Mouse (Mus musculus): Measurements from ENCODE around the gene Ctnna3. TPM values are rescaled to one million over a fixed set of nuclear protein-coding genes. Genes with fewer than 3 reads are reported as not detected.
"Not testable (repeated sequence)": the region's sequence is repeated elsewhere in the genome, so short reads cannot be mapped to it uniquely, and the experiment has no call there.

The Ctnna3 gene
- polyA plus RNA-seq, 1 experiment from 2014 or later, result 0.55 TPM

DNA sequence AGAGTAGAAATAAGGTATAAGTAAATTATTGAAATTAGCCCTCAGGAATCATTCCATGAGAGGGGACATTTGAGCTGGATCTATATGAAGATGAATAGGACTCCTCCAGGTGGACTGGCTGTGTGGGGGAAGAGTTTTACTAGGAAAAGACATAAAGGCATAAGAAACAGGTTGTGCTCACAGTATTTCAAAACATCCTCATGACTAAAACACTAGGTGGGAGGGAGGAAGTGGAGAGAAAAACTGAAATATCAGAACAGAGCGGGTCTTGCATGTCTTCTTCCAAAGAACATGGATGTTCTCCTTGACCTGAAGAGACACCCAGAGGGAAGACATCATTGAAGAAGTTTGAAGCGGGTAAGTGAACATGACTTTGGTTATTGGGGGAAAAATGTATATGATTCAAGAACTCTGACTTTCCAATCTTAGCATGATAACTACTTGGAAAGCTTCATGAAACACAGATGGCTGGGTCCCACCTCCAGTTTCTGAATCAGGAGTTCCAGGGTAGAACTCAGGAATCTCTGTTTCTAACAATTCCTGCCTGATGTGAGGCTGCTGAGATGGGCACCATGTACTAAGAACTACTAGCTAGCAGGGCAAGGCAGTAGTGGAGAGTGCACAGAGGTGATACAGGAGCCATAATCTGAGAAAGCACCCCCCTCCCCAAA is 881.9 kb downstream of the Ctnna3 start:
- 93% methylated on average over 2 of the region's 2 CpGs for WGBS
- no peak overlapping the region for H3K4me3 ChIP-seq (ENCODE audit: low read length)
- H3K27ac ChIP-seq (ENCODE audit: low read depth, low read length), result no peak overlapping the region
- ATAC-seq (ENCODE audit: low FRiP score, low TSS enrichment), result no peak
- H3K27me3 ChIP-seq (ENCODE audit: control insufficient read depth, insufficient read depth, low read length), result no peaks in the 10 kb centered on the region
- H3K4me1 ChIP-seq (ENCODE audit: control insufficient read depth, insufficient read depth, low read length), result no peaks in the 10 kb centered on the region
- H3K36me3 ChIP-seq (ENCODE audit: control insufficient read depth, insufficient read depth, low read length), result no peaks in the 10 kb centered on the region
- H3K9ac ChIP-seq (ENCODE audit: low read depth, low read length), result no peak overlapping the region
- H3K4me2 ChIP-seq (replicated peaks; ENCODE audit: low read depth, low read length), result no peak overlapping the region
- no peaks in the 10 kb centered on the region for H3K9me3 ChIP-seq (ENCODE audit: control insufficient read depth, low read length)

DNA sequence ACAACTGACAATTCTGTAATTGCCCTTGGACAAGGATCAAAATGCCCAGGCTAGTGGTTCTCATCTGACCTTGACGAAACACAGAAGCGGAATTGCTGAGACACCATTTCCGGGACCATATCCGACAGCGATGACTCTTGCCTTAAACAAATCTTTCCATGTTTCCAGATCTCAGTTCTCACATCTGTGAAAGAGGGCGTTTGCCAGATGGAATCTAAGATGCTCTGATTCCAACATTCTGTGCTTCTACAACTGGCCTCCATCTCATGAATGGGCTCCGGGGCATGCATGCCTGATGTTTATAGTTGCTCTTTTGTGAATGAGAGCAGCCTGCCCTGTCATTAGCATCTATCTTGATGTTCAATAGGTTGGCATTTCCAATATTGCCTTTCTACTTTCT is 890.4 kb downstream of the Ctnna3 start:
- no peak overlapping the region for H3K4me2 ChIP-seq (replicated peaks; ENCODE audit: low read depth, low read length)
- H3K36me3 ChIP-seq (ENCODE audit: control insufficient read depth, insufficient read depth, low read length), result no peaks in the 10 kb centered on the region
- no peak overlapping the region for H3K9ac ChIP-seq (ENCODE audit: low read depth, low read length)
- no peaks in the 10 kb centered on the region for H3K27me3 ChIP-seq (ENCODE audit: control insufficient read depth, insufficient read depth, low read length)
- 92% methylated on average over 7 of the region's 7 CpGs for whole genome bisulfite sequencing
- H3K4me3 ChIP-seq (ENCODE audit: low read length), result no peak overlapping the region
- ATAC-seq (ENCODE audit: low FRiP score, low TSS enrichment), result no peak
- no peak overlapping the region for H3K27ac ChIP-seq (ENCODE audit: low read depth, low read length)
- H3K4me1 ChIP-seq (ENCODE audit: control insufficient read depth, insufficient read depth, low read length), result no peaks in the 10 kb centered on the region
- H3K9me3 ChIP-seq (ENCODE audit: control insufficient read depth, low read length), result no peaks in the 10 kb centered on the region

- H3K36me3 ChIP-seq (ENCODE audit: control insufficient read depth, insufficient read depth, low read length), result no peaks in the 10 kb centered on the region
- no peak overlapping the region for H3K27ac ChIP-seq (ENCODE audit: low read depth, low read length)
- H3K4me2 ChIP-seq (replicated peaks; ENCODE audit: low read depth, low read length), result no peak overlapping the region
- no peaks in the 10 kb centered on the region for H3K27me3 ChIP-seq (ENCODE audit: control insufficient read depth, insufficient read depth, low read length)
- WGBS, result 62% methylated on average over 4 of the region's 4 CpGs
- no peak overlapping the region for H3K9ac ChIP-seq (ENCODE audit: low read depth, low read length)
- H3K4me3 ChIP-seq (ENCODE audit: low read length), result no peak overlapping the region
- no peaks in the 10 kb centered on the region for H3K4me1 ChIP-seq (ENCODE audit: control insufficient read depth, insufficient read depth, low read length)
- ATAC-seq (ENCODE audit: low FRiP score, low TSS enrichment), result peak; percentile 71; the same call in 1 of the 2 replicates
- H3K9me3 ChIP-seq (ENCODE audit: control insufficient read depth, low read length), result no peaks in the 10 kb centered on the region
These were observed 912.9 kb downstream of the Ctnna3 start for GRCm38 (mm10) chr10:64342702-64343379.

DNA sequence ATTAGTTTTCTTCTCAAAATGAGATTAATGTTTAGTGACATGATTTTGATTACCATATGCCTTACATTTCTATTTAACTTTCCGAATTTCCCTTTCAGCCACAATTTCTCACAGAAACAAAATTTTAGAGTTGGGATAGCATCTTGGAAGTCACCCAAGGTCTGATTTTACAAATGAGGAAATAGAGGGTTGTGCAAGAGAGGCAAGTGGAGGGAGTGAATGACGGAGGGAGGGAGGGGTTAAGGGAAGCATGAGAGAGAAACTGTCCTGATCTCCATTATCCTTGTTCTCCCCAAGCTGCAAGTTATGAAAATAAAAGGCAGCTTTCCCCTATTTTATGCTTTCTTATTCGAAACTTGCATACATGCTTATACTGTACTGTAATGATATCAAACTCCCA is 943.4 kb downstream of the Ctnna3 start:
- no peak for ATAC-seq (ENCODE audit: low FRiP score, low TSS enrichment)
- no peak overlapping the region for H3K27ac ChIP-seq (ENCODE audit: low read depth, low read length)
- H3K9ac ChIP-seq (ENCODE audit: low read depth, low read length), result no peak overlapping the region
- no peak overlapping the region for H3K4me2 ChIP-seq (replicated peaks; ENCODE audit: low read depth, low read length)
- H3K36me3 ChIP-seq (ENCODE audit: control insufficient read depth, insufficient read depth, low read length), result no peaks in the 10 kb centered on the region
- H3K4me3 ChIP-seq (ENCODE audit: low read length), result no peak overlapping the region
- H3K4me1 ChIP-seq (ENCODE audit: control insufficient read depth, insufficient read depth, low read length), result no peaks in the 10 kb centered on the region
- no peaks in the 10 kb centered on the region for H3K9me3 ChIP-seq (ENCODE audit: control insufficient read depth, low read length)
- 92% methylated on average over 3 of the region's 3 CpGs for WGBS
- H3K27me3 ChIP-seq (ENCODE audit: control insufficient read depth, insufficient read depth, low read length), result no peaks in the 10 kb centered on the region

- 87% methylated on average over 4 of the region's 4 CpGs for WGBS
- no peak for ATAC-seq (ENCODE audit: low FRiP score, low TSS enrichment)
- no peaks in the 10 kb centered on the region for H3K4me1 ChIP-seq (ENCODE audit: control insufficient read depth, insufficient read depth, low read length)
These were observed 947.9 kb downstream of the Ctnna3 start for GRCm38 (mm10) chr10:64377751-64378150.

DNA sequence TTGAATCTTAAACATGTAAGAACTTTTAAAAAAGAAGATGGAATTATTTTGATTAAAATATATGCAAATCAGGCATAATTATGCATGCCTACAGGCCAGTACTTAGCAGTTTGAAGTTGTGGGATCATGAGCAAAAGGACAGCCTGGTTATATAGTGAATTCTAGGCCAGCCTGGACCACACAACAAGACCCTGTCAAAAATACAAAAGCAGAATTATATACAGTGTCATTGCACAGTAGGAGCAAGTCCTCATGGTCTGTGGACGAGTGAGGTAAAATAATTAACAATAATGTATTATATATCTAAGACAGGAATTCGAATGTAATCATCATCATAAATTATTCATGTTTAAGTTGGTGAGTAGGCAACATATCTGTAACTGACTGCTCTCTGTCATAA is 966.7 kb downstream of the Ctnna3 start:
- WGBS, result 77% methylated on average over 2 of the region's 2 CpGs

More at GRCm38 (mm10) chr10:64377751-64378150, 947.9 kb downstream of the Ctnna3 start:
- no peaks in the 10 kb centered on the region for H3K27me3 ChIP-seq (ENCODE audit: control insufficient read depth, insufficient read depth, low read length)
- no peaks in the 10 kb centered on the region for H3K9me3 ChIP-seq (ENCODE audit: control insufficient read depth, low read length)
- no peak overlapping the region for H3K4me2 ChIP-seq (replicated peaks; ENCODE audit: low read depth, low read length)
- H3K27ac ChIP-seq (ENCODE audit: low read depth, low read length), result no peak overlapping the region
- H3K9ac ChIP-seq (ENCODE audit: low read depth, low read length), result no peak overlapping the region
- H3K4me3 ChIP-seq (ENCODE audit: low read length), result no peak overlapping the region
- no peaks in the 10 kb centered on the region for H3K36me3 ChIP-seq (ENCODE audit: control insufficient read depth, insufficient read depth, low read length)

GRCm38 (mm10) chr10:64418396-64418795 is 988.5 kb downstream of the Ctnna3 start:
- H3K4me3 ChIP-seq (ENCODE audit: low read length); H3K27me3 ChIP-seq (ENCODE audit: control insufficient read depth, insufficient read depth, low read length); H3K27ac ChIP-seq (ENCODE audit: low read depth, low read length); ATAC-seq (ENCODE audit: low FRiP score, low TSS enrichment); H3K4me2 ChIP-seq (replicated peaks; ENCODE audit: low read depth, low read length); H3K36me3 ChIP-seq (ENCODE audit: control insufficient read depth, insufficient read depth, low read length); H3K4me1 ChIP-seq (ENCODE audit: control insufficient read depth, insufficient read depth, low read length); H3K9me3 ChIP-seq (ENCODE audit: control insufficient read depth, low read length); H3K9ac ChIP-seq (ENCODE audit: low read depth, low read length): not testable (repeated sequence)
- WGBS, result 31% methylated on average over 1 of the region's 1 CpGs

More for the DNA sequence above, 966.7 kb downstream of the Ctnna3 start:
- Histone ChIP-seq H3K9me3 (ENCODE audit: control insufficient read depth, low read length) (no peaks in the 10 kb centered on the region), H3K4me3 (ENCODE audit: low read length) (no peak overlapping the region), H3K9ac (ENCODE audit: low read depth, low read length) (no peak overlapping the region), H3K36me3 (ENCODE audit: control insufficient read depth, insufficient read depth, low read length) (no peaks in the 10 kb centered on the region), H3K4me1 (ENCODE audit: control insufficient read depth, insufficient read depth, low read length) (no peaks in the 10 kb centered on the region), H3K27me3 (ENCODE audit: control insufficient read depth, insufficient read depth, low read length) (no peaks in the 10 kb centered on the region), H3K4me2 (replicated peaks; ENCODE audit: low read depth, low read length) (no peak overlapping the region), H3K27ac (ENCODE audit: low read depth, low read length) (no peak overlapping the region)
- no peak for ATAC-seq (ENCODE audit: low FRiP score, low TSS enrichment)

DNA sequence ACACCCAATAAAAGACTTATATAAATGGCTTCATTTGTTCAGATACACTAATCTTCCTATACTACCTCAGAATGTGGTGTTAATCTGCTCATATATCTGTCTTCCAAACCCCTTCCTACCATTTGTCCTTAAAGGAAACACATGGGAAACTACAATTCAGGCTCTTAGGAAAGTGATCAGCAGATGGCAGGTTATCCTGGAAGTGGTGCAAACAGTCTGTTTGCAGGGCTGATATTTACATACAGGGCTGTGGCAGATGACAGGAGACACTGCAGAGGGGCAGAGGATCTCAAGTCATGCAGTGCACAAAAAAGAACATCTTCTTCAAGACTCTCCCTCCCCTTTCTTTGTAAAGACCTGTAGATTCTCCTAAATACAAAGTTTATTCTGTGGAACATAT is 1008.8 kb downstream of the Ctnna3 start:
- H3K9ac ChIP-seq (ENCODE audit: low read depth, low read length), result no peak overlapping the region
- ATAC-seq (ENCODE audit: low FRiP score, low TSS enrichment), result no peak

DNA sequence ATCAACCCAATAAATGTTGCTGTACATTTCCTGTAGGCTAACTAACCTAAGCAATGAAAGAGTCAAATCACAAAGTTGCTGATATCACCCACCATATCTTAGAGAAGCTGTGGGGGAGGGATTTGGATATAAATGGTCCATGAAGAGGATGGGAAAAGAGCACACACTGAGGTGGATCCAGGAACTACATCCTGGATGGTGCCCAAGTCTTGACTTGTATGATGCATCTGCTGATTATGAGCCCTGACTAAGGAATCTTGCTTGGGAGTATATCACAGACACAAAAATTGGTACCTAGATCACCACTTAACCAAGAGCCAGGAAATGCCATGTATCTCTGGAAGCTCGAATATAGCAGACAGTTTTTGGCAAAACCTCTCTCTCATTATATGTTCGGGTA is 1018.7 kb downstream of the Ctnna3 start:
- no peak overlapping the region for H3K4me2 ChIP-seq (replicated peaks; ENCODE audit: low read depth, low read length)
- no peak overlapping the region for H3K4me3 ChIP-seq (ENCODE audit: low read length)
- no peak overlapping the region for H3K9ac ChIP-seq (ENCODE audit: low read depth, low read length)
- no peaks in the 10 kb centered on the region for H3K36me3 ChIP-seq (ENCODE audit: control insufficient read depth, insufficient read depth, low read length)
- no peak overlapping the region for H3K27ac ChIP-seq (ENCODE audit: low read depth, low read length)
- H3K9me3 ChIP-seq (ENCODE audit: control insufficient read depth, low read length), result no peaks in the 10 kb centered on the region
- H3K4me1 ChIP-seq (ENCODE audit: control insufficient read depth, insufficient read depth, low read length), result no peaks in the 10 kb centered on the region
- WGBS, result 83% methylated on average over 2 of the region's 2 CpGs
- ATAC-seq (ENCODE audit: low FRiP score, low TSS enrichment), result no peak
- H3K27me3 ChIP-seq (ENCODE audit: control insufficient read depth, insufficient read depth, low read length), result no peaks in the 10 kb centered on the region

More for the DNA sequence above, 1008.8 kb downstream of the Ctnna3 start:
- Histone ChIP-seq H3K27ac (ENCODE audit: low read depth, low read length) (no peak overlapping the region), H3K4me3 (ENCODE audit: low read length) (no peak overlapping the region), H3K4me1 (ENCODE audit: control insufficient read depth, insufficient read depth, low read length) (no peaks in the 10 kb centered on the region), H3K4me2 (replicated peaks; ENCODE audit: low read depth, low read length) (no peak overlapping the region), H3K9me3 (ENCODE audit: control insufficient read depth, low read length) (no peaks in the 10 kb centered on the region), H3K27me3 (ENCODE audit: control insufficient read depth, insufficient read depth, low read length) (no peaks in the 10 kb centered on the region), H3K36me3 (ENCODE audit: control insufficient read depth, insufficient read depth, low read length) (no peaks in the 10 kb centered on the region)
